Mouse (Mus musculus) CD4-positive, CD25-positive, alpha-beta regulatory T cell, adult 2 months (primary cell): ENCODE data around the gene U2surp.
"Not testable (repeated sequence)": the region's sequence is repeated elsewhere in the genome, so short reads cannot be mapped to it uniquely, and the experiment has no call there.

Experiments used
- DNase-seq: peaks from one replicate; pipeline ENCODE4 v3.0.0-alpha.2; 2012; ENCODE audit warnings: low read depth, low spot score

Gene U2surp

DNA sequence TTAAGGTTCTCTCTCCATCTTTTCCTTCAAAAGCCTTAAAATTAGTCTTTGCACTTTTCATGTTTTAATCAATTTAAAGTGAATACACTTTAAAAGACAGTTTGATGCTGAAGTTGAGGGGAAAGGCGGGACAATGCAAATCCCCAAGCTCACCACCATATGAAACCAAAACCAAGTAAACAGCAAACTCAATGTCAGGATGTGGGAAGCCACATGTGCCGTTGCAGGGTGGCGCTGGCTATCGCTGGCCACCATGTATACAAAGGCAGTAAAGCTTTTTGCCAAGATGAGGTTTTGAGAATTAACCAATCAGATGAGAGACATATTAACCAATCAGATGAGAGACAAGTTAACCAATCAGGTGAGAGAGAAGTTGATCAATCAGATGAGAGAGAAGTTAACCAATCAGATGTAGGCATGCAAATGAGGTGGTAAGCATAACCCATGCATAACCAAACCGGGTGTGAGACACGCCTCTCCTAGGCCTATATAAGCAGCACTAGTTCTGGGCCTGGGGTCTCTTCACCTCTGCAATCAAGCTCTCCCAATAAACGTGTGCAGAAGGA, 42.7 kb downstream of the U2surp start:
- not testable (repeated sequence) for DNase-seq

DNA sequence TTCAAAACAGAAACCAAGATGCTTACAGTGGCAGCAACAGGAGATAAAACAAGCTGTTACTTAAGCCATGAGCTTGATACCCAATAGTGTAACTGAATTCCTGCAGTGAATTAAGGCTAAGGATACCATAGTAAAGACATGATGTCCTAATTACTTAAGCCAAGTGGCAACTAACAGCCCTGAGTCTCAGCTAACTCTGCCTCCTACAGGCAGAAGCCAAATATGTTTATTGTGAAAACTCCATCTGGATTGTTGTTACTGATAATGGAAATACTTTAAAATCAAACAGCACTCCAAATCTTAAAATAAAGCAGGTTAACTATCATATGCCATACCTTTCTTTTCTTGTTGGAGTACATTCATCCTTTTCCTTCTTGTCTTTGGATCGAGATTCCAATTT, 47.8 kb downstream of the U2surp start:
- peak; percentile 5 for DNase-seq

DNA sequence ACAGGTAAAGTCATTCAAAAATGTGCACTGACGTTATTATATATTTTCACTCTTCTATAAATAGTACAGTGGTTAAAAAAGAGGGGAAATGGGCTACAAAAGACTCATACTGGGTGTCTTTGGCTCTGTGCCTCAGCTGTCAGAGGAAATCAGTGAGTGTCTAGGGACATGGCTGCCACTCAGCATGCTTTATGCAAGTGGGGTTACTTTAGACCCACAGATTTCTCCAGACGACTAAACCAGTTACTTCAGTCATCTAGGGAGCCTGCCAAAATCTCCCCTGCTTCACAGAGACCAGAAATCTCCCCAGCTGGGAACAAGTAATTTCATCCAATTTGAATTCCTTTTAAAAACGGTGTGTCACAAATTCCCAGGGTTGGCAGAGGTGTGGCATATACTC, 59.9 kb downstream of the U2surp start:
- no peak for DNase-seq

DNA sequence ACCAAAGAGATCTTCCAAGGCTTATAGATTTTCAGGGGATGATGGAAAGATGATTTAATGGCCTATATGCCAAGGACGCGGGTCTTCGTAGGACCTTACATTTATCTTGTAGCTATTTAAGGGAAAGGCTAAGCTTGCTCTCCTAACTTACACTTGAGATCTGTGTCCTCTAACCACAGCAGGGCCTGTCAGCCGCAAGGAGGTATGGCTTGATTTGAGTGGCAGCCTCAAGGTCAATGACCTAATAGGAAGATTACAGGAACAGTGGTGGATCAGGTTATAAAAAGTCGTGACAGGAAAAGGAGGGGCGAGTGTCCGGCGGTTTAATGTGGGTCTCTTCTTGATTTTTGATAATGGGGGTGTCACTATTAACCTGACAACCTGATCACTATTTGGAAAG, 61.2 kb downstream of the U2surp start:
- DNase-seq: no peak

DNA sequence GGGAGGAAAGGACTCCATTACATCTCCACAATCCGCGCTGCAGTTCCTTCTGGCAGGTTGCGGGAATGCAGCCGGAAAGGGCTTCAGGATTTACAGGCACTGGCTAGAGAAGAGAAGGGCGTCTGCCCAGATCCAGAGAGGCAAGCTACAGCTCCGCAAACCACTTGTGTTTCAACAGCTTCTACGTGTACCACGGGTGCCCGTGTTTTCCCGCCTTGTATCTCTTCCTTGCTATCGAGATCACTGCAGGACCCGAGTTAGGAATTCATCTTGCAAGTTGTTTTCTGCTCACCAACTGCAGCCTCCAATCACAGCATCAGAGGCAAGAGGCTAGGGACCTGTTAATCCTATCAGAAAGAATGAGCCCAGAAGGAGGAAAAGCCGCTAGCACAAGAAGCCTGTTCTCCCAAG, 69.5 kb downstream of the U2surp start:
- DNase-seq: no peak

DNA sequence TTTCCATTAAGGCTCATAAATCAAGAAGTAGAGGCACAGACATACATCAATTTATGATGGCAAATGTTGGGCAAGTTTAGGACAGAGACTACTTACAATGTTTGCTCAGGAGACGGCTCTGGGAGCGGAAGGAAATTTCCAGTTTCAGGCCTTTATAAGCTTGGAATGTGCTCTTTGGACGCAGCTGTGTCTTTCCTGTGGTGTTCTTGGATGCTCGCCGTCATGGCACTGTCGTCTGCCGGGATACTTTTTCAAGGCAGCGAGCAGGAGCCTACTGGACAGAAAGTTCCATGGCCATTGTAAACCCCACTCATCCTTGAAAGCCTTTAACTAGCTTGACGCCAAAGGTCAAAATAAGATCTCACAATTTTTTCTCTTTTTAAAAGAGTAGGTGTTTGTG, 73.9 kb downstream of the U2surp start:
- DNase-seq: no peak

DNA sequence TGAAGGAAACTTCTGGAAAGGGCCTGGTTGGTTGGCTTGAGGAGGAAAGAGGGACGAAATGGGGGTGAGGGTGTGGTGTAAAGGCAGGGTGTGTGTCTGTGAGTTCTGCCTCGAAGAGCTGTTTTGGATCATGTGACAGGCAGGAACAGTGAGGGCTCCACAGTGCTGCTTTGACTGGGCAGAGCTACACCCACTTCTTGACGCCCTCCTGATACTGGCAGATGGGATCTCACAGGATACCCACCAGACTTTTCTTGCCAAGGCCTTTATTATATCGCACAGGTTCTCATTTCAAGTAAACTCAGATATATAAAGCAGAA, 75.5 kb downstream of the U2surp start:
- no peak for DNase-seq

DNA sequence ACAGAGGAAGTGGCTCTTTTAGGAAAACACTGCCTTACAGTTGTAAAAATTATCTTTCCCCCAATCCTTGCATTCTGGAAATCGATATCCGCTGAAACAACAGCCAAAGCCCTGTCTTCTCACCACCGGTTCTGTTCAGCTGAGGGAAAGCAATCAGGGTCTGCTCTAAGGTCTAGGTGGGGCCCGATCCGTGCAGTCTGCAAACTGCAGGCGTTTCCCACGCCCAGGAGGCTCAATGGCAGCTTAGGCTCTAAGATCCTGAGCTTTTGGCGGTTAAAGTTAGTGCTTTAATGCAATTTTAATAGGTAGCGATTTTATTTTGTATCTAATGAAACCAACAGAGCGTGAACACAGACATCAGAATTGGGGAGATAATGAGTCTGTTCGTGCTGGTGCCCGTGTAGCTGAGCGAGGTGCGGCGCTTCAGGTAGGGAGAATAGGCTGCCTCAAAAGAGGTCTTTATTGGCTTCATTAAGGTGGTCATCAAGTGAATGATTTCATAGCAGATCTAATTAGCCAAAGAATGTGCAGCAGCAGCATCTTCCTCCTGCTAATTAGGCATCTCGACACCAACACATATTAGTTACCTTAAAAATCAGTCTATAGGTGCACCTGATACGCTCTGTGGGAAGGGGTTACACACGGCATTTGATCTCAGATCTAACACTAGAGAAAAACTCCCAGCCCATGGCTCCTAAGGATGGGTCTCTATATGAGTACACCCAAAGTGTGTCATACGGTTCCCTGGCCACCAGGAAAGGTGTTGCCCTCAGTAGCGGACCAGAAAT, 76.1 kb downstream of the U2surp start:
- DNase-seq: no peak

DNA sequence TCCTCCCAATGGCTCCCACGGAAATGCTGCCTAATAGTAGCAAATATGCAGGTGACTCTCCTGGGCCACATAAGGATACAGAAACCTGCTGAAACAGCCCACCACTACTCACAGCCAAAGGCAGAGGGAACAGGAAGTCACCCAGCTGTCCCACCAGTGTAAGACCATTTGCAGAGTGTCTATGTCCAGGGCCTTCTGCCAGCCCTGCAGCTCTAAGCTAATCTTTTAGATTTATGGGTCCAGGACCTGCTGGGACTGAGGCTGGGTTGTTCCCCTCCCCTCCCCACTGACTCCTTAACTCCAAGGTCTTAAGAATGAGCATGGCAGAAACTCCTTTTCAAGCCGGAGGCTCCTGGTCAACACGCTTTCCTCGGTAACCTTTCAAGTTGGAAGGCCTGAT, 83.5 kb downstream of the U2surp start:
- DNase-seq: no peak

DNA sequence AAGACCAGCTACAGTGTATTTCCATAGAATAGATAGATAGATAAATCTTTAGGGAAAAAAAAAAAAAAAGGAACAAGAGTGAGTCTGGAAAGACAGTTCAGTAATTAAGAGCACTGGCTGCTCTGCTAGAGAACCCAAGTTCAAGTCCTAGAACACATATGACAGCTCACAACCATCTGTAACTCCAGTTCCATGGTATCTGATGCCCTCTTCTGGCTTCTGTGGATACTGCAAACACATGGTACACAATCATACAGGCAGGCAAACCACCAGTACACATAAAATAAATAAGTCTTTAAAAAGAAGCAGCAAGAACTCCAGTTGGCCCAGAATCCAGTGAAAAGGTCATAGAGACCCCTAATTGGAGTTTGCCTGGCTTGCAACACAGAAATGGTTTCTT, 97.9 kb downstream of the U2surp start:
- peak; percentile 40 for DNase-seq

DNA sequence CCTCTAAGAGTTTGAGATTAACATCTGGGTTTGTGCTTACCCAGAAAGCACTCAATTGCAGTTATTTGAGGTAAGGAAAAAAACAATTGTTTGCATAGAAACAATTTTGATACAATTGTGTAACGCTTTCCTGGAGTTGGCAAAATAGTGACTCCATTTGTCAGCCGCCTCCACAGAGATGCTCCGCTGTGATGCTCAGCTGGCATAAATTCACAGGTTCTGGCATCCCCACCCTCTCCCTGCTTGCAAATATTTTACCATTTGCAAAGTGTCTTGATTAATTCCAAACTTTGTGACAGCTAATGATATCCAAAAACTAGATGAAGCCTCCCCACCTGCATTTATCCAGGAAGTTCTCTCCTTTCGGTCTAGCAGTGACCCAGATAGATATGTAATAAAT, 99.7 kb downstream of the U2surp start:
- no peak for DNase-seq

DNA sequence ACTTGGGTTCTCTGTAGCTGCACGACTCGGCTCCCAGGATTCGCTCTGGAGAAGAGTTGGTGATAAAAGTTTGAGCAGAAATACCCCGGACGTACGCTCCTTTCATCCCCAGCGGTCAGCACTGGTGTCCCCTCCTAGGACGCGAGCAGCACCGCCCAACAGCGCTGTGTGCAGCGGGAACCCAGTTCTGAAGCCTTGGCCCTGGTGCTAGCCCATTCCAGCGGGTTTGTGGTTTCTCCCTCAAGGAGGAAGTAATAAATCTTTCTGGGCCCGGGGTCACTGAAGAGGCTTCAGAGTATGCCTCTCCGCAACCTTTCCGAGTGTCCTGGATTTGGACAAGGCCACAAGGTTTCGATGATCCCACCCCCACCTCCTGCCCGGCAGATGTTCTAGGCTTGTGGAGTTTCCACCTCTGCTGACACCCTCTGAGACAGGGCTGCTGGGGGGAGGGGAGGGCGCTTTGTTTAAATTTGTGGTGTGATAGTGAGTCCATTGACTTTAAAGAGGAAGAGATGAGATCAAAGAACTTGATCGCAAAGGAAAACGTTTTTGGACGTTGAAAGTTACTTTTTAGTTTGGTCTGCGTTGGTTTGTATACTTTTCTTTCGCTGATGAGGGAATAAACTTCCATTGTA, 104.1 kb downstream of the U2surp start:
- peak; percentile 47 for DNase-seq
